Mouse (Mus musculus): Measurements from ENCODE around the gene Sbk3.

Gene Sbk3

GRCm38 (mm10) chr7:4948386-4948785 lies 22.6 kb downstream of the Sbk3 start:
- peaks cover 6% of the 10 kb centered on the region; the same call in 1 of the 2 replicates for H3K27me3 ChIP-seq (ENCODE audit: insufficient read depth, low read length)
- TF ChIP-seq NANOG (IDR thresholded peaks at IDR 0.05; ENCODE audit: borderline replicate concordance, low read length) = no peak
- no peak for TF ChIP-seq CTCF (conservative IDR thresholded peaks at IDR 0.05; ENCODE audit: low read length)
- no peak for TF ChIP-seq POU5F1 (IDR thresholded peaks at IDR 0.05; ENCODE audit: borderline replicate concordance, low read length)
- H3K4me1 ChIP-seq (replicated peaks; ENCODE audit: low read depth, low read length) = peaks cover 35% of the 10 kb centered on the region
- no peaks in the 10 kb centered on the region for H3K36me3 ChIP-seq (ENCODE audit: insufficient read depth, low read length)
- no peak overlapping the region for H3K4me3 ChIP-seq (replicated peaks; ENCODE audit: low read length)
- H3K9me3 ChIP-seq (ENCODE audit: low read length) = no peaks in the 10 kb centered on the region

- TF ChIP-seq CTCF (conservative IDR thresholded peaks at IDR 0.05; ENCODE audit: low read length) (no peak), POU5F1 (IDR thresholded peaks at IDR 0.05; ENCODE audit: borderline replicate concordance, low read length) (no peak), NANOG (IDR thresholded peaks at IDR 0.05; ENCODE audit: borderline replicate concordance, low read length) (no peak)
- Histone ChIP-seq H3K4me1 (replicated peaks; ENCODE audit: low read depth, low read length) (peaks cover 34% of the 10 kb centered on the region), H3K4me3 (replicated peaks; ENCODE audit: low read length) (no peak overlapping the region), H3K27me3 (ENCODE audit: insufficient read depth, low read length) (peaks cover 6% of the 10 kb centered on the region; the same call in 1 of the 2 replicates), H3K36me3 (ENCODE audit: insufficient read depth, low read length) (no peaks in the 10 kb centered on the region), H3K9me3 (ENCODE audit: low read length) (no peaks in the 10 kb centered on the region)
Measured at GRCm38 (mm10) chr7:4947855-4948254, 23.1 kb downstream of the Sbk3 start.

DNA sequence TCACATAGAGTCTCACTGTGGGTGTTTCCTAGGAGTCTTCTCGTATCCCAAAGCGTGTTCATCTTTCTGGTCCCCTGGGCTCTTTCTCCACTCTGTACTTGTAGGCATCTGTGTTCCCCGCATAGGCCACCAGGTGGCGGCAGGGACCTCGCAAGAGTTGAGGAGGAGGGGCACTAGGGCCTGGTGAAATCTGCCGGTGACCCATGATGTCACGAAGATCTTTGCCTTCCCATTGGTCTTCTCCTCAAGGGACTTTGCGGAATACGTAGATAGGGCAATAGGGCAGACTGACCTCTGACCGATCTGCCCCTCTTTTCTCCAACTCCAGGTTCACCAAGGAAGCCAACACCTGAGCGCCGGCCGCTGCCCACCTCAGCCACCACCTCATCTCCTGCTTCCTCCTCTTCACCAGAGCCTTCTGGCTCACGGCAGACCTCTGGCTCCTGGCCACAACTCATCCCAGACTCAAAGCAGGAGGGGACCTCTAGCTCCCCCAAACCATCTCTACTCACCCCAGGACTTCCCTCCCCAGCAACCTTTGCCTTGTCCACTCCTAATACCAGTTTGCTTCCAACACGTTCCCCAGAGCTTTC lies 27.6 kb downstream of the Sbk3 start:
- Histone ChIP-seq H3K4me1 (replicated peaks; ENCODE audit: low read depth, low read length) (peaks cover 15% of the 10 kb centered on the region), H3K9me3 (ENCODE audit: low read length) (no peaks in the 10 kb centered on the region), H3K4me3 (replicated peaks; ENCODE audit: low read length) (peak overlapping the region; percentile 64), H3K27me3 (ENCODE audit: insufficient read depth, low read length) (peaks cover 9% of the 10 kb centered on the region; the same call in 1 of the 2 replicates), H3K36me3 (ENCODE audit: insufficient read depth, low read length) (no peaks in the 10 kb centered on the region)
- TF ChIP-seq NANOG (IDR thresholded peaks at IDR 0.05; ENCODE audit: borderline replicate concordance, low read length) = no peak
- peak; percentile 92 for TF ChIP-seq CTCF (conservative IDR thresholded peaks at IDR 0.05; ENCODE audit: low read length)

GRCm38 (mm10) chr7:4942673-4943072 lies 28.3 kb downstream of the Sbk3 start:
- Histone ChIP-seq H3K27me3 (ENCODE audit: insufficient read depth, low read length) (peaks cover 9% of the 10 kb centered on the region; the same call in 1 of the 2 replicates), H3K9me3 (ENCODE audit: low read length) (no peaks in the 10 kb centered on the region), H3K4me1 (replicated peaks; ENCODE audit: low read depth, low read length) (peaks cover 15% of the 10 kb centered on the region), H3K36me3 (ENCODE audit: insufficient read depth, low read length) (no peaks in the 10 kb centered on the region), H3K4me3 (replicated peaks; ENCODE audit: low read length) (no peak overlapping the region)
- TF ChIP-seq POU5F1 (IDR thresholded peaks at IDR 0.05; ENCODE audit: borderline replicate concordance, low read length) = no peak
- TF ChIP-seq CTCF (conservative IDR thresholded peaks at IDR 0.05; ENCODE audit: low read length) = no peak
- no peak for TF ChIP-seq NANOG (IDR thresholded peaks at IDR 0.05; ENCODE audit: borderline replicate concordance, low read length)

GRCm38 (mm10) chr7:4940068-4940479 lies 30.9 kb downstream of the Sbk3 start:
- TF ChIP-seq POU5F1 (IDR thresholded peaks at IDR 0.05; ENCODE audit: borderline replicate concordance, low read length) (no peak), CTCF (conservative IDR thresholded peaks at IDR 0.05; ENCODE audit: low read length) (peak; percentile 87)
- Histone ChIP-seq H3K27me3 (ENCODE audit: insufficient read depth, low read length) (0 out of 2 replicates have a peak, but pooled peaks cover 9% of the 10 kb centered on the region), H3K9me3 (ENCODE audit: low read length) (no peaks in the 10 kb centered on the region), H3K4me1 (replicated peaks; ENCODE audit: low read depth, low read length) (peaks cover 19% of the 10 kb centered on the region), H3K36me3 (ENCODE audit: insufficient read depth, low read length) (no peaks in the 10 kb centered on the region), H3K4me3 (replicated peaks; ENCODE audit: low read length) (no peak overlapping the region)

GRCm38 (mm10) chr7:4938456-4938855 lies 32.5 kb downstream of the Sbk3 start:
- TF ChIP-seq CTCF (conservative IDR thresholded peaks at IDR 0.05; ENCODE audit: low read length) (peak; percentile 99), POU5F1 (IDR thresholded peaks at IDR 0.05; ENCODE audit: borderline replicate concordance, low read length) (no peak)
- H3K4me1 ChIP-seq (replicated peaks; ENCODE audit: low read depth, low read length) = peaks cover 16% of the 10 kb centered on the region
- 0 out of 2 replicates have a peak, but pooled peaks cover 3% of the 10 kb centered on the region for H3K27me3 ChIP-seq (ENCODE audit: insufficient read depth, low read length)
- no peaks in the 10 kb centered on the region for H3K36me3 ChIP-seq (ENCODE audit: insufficient read depth, low read length)
- H3K4me3 ChIP-seq (replicated peaks; ENCODE audit: low read length) = no peak overlapping the region
- no peaks in the 10 kb centered on the region for H3K9me3 ChIP-seq (ENCODE audit: low read length)

- peaks cover 14% of the 10 kb centered on the region; the same call in 1 of the 2 replicates for H3K4me1 ChIP-seq (replicated peaks; ENCODE audit: low read depth, low read length)
- TF ChIP-seq POU5F1 (IDR thresholded peaks at IDR 0.05; ENCODE audit: borderline replicate concordance, low read length) (no peak), CTCF (conservative IDR thresholded peaks at IDR 0.05; ENCODE audit: low read length) (no peak), NANOG (IDR thresholded peaks at IDR 0.05; ENCODE audit: borderline replicate concordance, low read length) (no peak)
- no peak overlapping the region for H3K4me3 ChIP-seq (replicated peaks; ENCODE audit: low read length)
- no peaks in the 10 kb centered on the region for H3K9me3 ChIP-seq (ENCODE audit: low read length)
- H3K36me3 ChIP-seq (ENCODE audit: insufficient read depth, low read length) = no peaks in the 10 kb centered on the region
- H3K27me3 ChIP-seq (ENCODE audit: insufficient read depth, low read length) = 0 out of 2 replicates have a peak, but pooled peaks cover 3% of the 10 kb centered on the region
Measured at GRCm38 (mm10) chr7:4937392-4937791, 33.6 kb downstream of the Sbk3 start.

- Histone ChIP-seq H3K27me3 (ENCODE audit: insufficient read depth, low read length) (0 out of 2 replicates have a peak, but pooled peaks cover 2% of the 10 kb centered on the region), H3K4me3 (replicated peaks; ENCODE audit: low read length) (no peak overlapping the region), H3K36me3 (ENCODE audit: insufficient read depth, low read length) (no peaks in the 10 kb centered on the region), H3K4me1 (replicated peaks; ENCODE audit: low read depth, low read length) (peaks cover 14% of the 10 kb centered on the region; the same call in 1 of the 2 replicates), H3K9me3 (ENCODE audit: low read length) (no peaks in the 10 kb centered on the region)
- TF ChIP-seq CTCF (conservative IDR thresholded peaks at IDR 0.05; ENCODE audit: low read length) = no peak
- no peak for TF ChIP-seq NANOG (IDR thresholded peaks at IDR 0.05; ENCODE audit: borderline replicate concordance, low read length)
- TF ChIP-seq POU5F1 (IDR thresholded peaks at IDR 0.05; ENCODE audit: borderline replicate concordance, low read length) = no peak
Measured at GRCm38 (mm10) chr7:4936832-4937231, 34.1 kb downstream of the Sbk3 start.
